Mouse (Mus musculus) spleen, postnatal 10 days (tissue): Measurements from ENCODE around the gene Magix.
"Not testable (repeated sequence)": the region's sequence is repeated elsewhere in the genome, so short reads cannot be mapped to it uniquely, and the experiment has no call there.

ENCODE experiments used
- DNase-seq, 2 experiments: peaks; one replicate each; pipeline ENCODE4 v3.0.0; 2021 to 2022; ENCODE audit warnings: low spot score in 2 of 2

Magix gene

DNA sequence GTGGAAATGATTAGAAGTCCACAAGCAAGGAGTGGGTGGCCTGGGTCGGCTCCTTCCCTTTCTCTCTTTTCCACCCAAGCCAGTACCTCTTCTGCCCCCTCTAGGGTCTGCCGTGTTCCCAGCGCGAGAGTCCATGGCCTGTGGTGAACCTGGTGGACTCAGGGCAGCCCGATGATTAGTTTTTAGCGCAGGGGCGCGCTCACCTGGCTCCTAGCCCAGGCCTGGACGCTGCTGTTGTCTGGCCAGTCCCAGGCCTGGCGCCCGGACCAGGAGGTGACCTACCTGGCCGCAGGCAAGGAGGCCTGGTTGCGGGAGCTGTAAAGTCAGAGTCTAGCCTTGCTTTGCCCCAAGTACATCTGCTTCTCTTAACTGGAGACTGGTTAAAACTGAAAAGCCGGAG is at the start of gene Magix:
Gene Magix, minus strand, starts transcription at position 388 of the 400 bp plus-strand sequence.
- DNase-seq: no peak

DNA sequence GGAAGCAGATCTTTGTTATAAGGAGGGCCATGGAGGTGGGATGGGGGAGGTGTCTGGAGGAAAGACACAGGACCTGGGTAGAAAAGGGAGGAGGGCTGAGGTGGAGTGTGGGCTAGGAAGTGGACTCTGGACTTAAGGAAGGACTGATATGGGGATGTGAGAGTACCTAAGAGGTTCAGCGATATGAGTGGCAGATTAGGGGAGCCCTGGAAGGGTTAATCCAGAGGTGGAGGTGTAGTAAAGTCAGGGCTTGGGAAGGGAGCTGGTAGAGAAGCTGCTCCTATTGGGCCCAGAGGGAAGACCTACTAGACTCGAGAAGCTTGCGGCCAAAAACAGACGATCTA is 47.8 kb upstream of the Magix start:
- no peak for DNase-seq

DNA sequence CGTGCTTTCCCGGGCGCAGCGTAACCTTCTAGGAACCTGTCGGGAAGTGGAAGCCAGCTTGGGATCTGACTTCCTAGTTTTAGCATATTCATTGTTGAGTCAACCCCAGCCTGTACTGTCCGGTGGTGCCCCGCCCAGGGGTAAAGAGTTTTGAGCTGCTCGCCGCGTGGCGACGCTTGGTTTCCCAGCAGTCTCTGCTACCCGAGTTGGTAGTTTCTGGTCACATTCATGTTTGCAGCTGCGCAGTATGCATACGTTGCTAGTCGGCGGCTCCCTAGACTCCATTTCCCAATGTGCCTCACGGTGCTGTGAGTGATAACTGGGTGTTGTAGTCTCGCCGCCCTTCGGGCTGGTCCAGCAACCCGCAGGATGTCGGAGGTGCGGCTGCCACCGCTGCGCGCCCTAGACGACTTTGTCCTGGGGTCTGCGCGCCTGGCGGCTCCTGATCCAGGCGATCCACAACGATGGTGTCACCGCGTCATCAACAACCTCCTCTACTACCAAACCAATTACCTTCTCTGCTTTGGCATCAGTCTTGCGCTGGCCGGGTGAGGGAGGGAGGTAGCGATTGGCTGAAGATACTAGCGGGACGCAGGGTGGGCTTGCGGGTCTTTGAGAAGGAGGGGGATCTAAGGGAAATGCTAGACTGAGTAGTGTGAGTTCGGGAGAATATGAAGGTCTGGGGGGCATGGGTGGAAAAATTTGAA is 47.3 kb upstream of the Magix start, which contains the start of gene Praf2:
Gene Praf2, plus strand, starts transcription at position 225 of the 707 bp plus-strand sequence.
- DNase-seq: peak; percentile 38 to 76

DNA sequence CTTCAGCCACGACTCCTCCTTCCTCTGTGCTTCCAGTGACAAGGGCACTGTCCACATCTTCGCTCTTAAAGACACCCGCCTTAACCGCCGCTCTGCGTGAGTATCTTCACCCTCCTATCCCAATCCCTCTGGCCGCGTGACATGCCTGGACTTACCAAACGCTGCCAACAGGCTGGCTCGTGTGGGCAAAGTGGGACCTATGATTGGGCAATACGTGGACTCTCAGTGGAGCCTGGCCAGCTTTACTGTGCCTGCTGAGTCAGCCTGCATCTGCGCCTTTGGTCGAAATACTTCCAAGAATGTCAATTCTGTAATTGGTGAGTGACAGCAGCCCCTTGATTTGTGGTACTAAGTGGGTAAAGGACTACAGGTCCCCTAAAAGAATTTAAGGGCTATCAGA is 46.1 kb upstream of the Magix start:
- DNase-seq: no peak

DNA sequence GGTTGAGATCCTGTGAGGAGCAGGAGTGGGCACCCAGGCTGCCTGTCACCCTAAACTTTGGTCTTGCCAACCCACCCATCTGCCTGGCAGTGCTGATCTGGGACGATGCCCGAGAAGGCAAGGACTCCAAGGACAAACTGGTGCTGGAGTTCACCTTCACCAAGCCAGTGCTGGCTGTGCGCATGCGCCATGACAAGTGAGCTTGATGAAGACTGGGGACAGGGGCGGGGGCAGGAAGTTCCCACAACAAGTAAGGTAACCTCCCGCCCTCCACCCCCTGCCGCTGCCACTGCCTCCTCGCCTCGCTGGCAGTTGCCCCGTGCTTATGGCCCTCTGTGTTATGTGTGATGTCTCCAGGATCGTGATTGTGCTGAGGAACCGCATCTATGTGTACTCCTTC is 44.8 kb upstream of the Magix start:
- no peak for DNase-seq

DNA sequence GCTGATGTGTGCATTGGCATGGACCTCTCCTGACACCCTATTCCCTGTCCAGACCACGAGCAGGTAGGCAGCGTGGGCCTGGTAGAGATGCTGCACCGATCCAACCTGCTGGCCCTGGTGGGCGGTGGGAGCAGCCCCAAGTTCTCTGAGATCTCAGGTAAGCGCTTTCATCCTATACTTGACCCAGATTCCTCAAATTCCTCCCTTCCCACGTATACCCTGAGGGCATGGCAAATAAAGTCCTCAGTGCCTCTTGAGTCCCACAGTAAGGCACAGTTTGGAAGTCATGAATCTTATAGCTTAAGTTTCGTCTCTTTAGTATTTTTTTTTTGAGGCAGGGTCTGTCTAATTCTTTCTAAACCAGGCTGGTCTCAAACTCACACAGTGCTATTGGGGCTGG is 43.1 kb upstream of the Magix start:
- no peak for DNase-seq

DNA sequence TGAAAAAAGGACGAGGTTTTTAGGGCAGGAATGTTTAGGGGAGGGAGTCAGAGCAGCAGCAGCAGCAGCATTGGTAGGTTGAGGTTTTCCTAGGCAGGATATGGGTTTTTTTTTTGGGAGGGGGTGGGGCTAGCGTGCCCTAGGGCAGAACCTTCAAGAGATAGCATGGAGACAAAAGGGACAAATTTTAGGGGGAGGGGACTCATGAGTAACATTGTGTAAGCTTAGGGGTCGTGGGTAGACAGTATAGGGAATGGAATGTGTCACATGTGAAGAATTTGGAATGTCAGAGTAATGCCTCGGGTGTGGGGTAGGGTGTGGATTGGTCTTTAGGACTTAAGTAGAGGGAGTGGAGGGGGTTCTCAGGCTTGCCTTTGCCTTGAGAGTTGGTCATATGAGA is 41.6 kb upstream of the Magix start:
- no peak for DNase-seq

DNA sequence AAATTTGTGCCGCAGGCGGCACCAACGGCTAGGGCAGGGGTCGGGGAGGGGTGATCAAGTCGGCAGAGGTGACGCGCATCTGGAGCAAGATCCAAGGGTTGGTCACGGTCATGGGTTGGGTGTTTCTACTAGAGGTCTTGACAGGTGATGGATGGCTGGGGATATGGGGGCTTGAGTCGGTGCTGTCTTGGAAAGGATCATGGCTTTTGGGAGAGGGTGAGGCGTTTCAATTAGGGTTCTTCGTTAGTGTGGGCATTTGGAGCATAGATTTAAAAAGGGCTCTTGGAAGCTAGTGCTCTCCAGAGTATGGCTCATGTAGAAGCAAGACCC is 41.2 kb upstream of the Magix start:
- no peak for DNase-seq

DNA sequence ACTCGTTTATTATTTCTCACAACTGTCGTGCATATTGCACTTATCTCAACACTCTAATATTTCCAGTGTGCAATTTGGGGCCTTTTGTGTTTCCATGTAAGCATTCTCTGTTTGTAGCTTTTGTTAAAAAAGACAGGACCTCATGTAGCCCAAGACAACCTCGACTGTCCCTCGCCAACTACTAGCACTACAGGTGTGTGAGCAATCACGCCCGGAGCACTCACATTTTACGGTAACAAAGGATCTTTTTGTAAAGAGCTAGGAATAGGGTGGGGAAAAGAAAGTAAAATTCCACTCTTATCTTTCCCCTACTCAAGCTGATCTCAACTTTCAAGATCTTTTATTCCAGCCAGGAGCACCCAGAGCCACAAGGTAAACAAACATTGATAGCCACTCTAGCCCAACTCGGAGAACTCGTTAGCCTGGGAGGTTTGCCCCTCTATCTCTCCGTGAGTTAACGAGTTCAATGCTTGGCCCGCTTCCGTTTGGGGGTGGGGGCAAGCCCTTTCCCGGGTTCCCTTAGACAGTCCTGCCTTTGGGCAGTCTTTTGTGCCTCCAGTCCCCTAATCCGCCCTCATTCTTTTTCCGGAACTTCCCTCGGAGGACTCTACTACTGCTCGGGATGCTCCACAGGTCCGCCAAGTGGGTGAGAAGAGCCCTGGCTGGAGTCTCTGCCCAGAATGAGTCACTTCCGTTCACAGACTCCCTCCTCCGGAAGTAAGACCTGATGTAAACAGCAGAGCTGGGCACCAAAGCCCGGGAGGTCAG is 40.6 kb upstream of the Magix start, which contains the start of gene Gm45208:
Gene Gm45208, plus strand, starts transcription at position 732 of the 768 bp plus-strand sequence.
- DNase-seq: peak; percentile 72 to 73

DNA sequence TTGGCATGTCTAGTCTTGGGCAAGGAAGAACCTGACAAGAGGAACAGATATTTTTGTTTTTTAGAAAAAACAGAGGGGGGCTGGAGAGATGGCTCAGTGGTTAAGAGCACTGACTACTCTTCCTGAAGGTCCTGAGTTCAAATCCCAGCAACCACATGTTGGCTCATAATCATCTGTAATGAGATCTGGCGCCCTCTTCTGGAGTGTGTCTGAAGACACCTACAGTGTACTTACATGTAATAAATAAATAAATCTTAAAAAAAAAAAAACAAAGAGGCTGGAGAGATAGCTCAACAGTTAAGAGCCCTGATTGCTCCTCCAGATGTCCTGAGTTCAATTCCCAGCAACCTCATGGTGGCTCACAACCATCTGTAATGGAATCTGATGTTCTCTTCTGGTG is 35.0 kb upstream of the Magix start:
- not testable (repeated sequence) for DNase-seq

DNA sequence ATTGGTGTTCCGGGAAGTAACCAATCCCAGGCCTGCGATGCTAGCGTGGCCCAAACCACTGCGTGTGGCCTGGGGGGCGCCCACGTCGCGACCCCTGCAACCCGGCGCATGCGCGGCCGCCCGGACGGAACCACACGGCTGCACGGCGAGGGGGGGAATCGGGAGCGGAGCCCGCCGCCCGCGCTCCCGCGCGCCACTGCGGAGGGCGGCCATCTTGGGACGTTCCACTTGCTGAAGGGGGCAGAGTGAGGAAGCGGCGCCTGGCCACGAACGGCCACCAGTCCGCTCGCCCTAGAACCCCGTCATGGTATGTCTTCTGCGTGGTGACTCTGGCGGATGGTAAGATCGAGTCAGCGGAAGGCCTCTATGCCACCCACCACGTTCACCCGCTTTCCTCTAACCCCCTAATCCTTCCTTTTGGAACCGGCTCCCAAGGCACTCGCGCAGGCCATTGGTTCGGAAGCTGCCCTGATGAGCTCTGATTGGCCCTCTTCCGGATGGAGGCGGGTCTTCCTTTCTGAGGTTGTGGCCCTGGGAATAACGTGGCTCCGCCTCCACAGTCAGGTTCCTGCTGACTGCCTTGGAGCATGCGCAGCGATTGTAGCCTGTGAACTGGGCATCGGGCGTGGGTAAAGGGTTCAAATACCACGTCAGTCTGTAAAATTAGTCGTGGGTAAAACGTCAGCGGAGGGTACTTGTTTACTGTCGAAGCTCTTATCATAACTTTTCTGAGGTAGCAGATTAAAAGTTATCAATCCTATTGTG is 33.3 kb upstream of the Magix start, which contains the start of gene Wdr45:
Gene Wdr45, plus strand, starts transcription at position 199 of the 765 bp plus-strand sequence.
- peak; percentile 79 to 94 for DNase-seq

DNA sequence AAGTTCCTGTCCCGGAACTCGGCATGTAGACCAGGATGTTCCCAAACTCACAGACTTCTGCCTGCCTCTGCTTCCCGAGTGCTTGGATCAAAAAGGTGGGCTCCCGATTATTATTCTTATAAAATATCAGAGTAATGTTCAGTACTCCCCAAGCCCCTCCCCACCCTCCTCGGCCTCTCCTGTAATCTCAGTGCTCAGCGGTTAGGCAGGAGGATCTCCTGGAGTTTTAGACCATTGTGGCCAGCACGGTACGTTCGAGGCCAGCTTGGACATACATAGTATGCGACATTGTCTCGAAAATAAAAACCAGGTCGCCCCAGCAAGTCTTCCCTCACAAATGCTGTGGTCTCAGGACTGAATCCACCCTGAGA is 32.7 kb upstream of the Magix start:
- DNase-seq: not testable (repeated sequence)

DNA sequence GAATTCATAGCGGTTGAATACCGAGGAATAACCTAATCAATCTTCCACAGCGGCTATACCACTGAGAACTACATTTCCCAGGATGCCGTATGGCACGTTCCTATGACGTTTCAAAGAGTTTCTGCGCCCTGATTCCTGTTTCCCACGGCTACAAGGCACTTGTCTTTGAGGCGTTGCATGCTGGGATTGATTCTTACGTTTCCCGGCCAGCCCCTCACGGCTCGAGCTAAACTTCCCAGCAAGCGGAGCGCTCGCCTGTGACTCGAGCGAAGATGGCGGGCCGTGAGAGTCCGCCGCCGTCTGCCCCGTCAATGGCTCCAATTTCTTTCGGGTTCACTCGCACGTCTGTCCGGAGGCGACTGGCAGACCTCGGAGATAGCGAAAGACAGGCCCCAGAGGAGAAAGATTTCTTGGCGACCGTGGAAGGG is 15.9 kb upstream of the Magix start, which contains the start of gene Gpkow:
Gene Gpkow, plus strand, starts transcription at position 178 of the 428 bp plus-strand sequence.
- peak; percentile 60 to 85 for DNase-seq

DNA sequence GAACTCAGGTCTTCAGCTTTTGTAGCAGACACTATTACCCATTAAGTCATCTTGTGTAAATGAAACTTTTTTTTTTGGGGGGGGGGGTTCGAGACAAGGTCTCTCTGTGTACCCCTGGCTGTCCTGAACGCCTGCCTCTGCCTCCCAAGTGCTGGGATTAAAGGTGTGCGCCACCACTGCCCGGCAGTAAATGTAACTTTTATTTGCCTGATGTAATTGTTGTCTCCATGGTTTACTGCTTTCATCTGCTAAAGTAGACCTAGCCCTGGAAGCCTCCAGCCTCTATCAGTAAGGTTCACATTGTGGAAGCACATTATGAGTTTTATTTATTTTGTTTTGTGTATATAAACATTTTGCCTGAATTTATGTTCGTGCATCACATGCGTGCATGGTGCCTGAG is 15.5 kb upstream of the Magix start:
- no peak for DNase-seq

DNA sequence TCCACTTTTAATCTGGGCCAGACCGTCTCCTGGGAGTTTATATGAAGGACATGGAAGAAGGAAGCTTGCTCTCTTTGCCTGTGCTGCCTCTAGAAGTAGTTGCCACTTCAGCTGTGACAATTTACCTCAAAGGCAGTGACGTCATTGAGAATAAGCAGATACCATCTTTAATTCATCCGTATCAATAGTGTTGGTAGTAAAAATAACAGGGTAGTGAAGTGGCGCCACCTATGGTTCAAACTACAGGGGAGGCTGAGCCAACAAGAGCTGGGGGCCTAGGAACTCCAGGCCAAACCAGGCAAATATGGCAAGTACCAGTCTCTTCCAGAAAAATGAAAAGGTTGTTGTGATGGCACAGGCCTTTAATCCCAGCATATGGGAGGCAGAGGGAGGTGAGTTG is 11.8 kb upstream of the Magix start:
- peak in 1 of 2 experiments; percentile 51 for DNase-seq

DNA sequence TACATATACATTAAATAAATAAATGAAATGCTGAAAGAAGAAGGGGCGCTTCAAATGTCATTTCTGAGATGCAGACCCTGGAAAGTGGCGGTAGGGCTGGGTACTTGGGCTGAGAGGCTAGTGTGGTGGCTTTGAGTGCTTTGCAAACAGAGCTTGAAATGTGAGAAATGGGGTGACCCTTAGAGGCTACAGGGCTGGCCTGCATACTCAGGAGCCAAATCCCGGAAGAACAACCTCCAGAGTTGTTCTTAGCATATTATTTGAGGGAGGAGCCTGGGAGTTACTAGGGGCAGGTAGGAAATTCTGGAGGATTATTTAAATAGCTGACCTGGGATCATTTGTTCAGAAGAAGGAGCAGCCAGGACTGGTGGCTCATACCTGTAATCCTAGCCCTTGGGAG is 9.4 kb upstream of the Magix start:
- DNase-seq: no peak

DNA sequence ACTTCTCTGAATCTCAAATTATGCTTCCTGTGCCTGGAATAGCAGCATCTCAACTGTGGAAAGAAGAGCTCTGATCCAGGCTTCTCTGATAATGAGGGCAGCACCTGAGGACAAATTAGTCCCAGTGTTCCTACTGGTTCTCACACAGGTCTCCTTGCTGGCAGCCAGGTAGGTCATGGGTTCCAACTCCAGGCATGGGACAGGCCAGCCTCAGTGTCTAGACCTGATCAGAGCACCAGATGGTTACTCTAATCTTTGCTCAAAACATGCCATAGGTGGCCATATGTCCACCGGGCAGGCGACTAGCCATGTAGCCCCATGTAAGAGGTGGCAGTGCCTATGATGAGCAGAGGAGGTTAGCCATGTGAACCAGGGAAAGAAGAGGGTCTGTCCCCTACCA is 7.3 kb upstream of the Magix start:
- DNase-seq: no peak

DNA sequence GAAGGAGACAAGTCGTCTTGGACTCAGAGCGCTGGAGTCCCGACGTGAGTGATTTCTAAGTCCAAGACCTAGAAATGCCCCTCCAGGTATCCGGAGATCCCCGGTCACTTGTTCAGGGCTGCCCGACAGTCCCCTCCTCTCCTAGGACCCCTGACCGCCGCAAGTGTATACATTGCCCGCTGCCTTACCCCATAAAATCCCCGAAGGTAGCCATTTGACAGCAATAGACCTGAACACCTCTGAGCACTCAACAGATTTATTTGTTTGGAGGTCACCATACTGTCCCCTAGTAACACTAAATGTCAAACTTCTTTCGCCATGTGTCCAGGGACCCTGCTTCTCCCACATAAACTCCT is 1.0 kb downstream of the Magix start:
- DNase-seq: no peak

DNA sequence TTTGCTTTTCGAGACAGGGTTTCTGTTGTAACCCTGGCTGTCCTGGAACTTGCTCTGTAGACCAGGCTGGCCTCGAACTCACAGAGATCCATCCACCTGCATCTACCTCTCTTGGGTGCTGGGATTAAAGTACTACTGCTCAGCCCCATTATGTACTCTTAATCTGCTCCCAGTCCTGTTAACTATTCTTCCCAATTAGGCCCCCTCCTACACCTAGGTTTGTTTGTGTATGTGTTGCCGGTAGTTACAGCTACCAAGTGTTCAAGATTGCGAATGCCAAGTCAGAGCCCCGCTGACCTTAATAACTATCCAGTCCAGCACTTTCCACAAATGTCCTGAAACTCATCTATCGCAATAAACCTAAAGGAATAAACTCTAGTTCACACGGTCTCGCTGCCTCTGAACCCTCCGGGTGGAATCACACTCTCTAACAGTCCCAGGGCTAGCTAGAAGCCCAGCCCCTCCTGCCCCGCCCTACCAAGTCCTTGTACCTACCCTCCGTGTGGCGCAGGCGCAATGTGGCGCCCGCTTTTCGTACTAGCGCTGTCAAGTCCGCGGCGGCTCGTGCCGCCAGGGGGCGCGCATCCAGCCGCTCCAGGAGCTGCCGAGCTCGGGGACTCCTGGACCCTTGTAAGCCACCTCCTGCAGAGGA is 1.5 kb downstream of the Magix start:
- DNase-seq: peak; percentile 72 to 90

DNA sequence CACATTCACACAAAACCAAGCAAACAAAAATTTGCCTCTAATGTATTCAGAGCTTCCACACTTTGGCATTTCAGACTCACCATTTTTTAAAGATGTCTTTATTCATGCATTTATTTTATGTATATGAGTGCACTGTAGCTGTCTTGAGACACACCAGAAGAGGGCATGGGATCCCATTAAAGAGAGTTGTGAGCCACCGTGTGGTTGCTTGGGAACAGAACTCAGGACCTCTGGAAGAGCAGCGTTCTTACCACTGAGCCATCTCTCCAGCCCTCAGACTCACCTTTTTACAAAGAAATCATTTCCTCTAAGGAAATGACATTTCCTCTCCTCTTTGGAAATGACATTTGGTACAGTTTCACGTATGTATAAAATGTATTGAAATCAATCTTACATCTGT is 2.1 kb downstream of the Magix start:
- DNase-seq: no peak

DNA sequence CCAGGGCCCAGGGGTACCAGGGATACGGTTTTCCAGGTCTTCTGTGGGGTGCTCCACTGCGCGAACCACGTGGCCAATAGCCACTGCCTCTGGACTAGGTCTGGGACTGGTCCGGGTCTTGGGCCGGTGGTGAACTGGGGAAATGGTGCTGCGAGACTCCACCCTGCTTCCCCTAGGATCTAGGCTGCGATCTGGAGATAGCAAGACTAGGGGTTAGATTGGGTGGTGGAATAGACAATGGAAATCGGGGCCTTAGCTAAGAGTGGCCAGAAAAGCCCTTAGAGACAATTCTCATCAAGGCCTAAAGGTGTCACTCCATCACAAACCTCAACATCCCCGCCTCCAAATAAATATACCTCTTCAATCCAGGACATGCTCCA is 6.1 kb downstream of the Magix start:
- DNase-seq: no peak
